Mouse (Mus musculus): Measurements from ENCODE around the gene Cog2. TPM values are rescaled to one million over a fixed set of nuclear protein-coding genes. Genes with fewer than 3 reads are reported as not detected.

Gene Cog2
- polyA plus RNA-seq, 1 experiment from 2014 or later, result 42.1 TPM

Other genes starting within 250 kb of the Cog2 start
- gene Pgbd5, start 81.1 kb upstream of the Cog2 start, polyA plus RNA-seq (2014; fragmentation: Nextera tagmentation; extraction: Ambion mirVana), result 3.8 and 4.5 TPM in 2 replicates
- gene Agt, start 48.9 kb downstream of the Cog2 start, polyA plus RNA-seq (2014; fragmentation: Nextera tagmentation; extraction: Ambion mirVana), result not detected in 2 replicates
- gene Capn9, start 55.3 kb downstream of the Cog2 start, polyA plus RNA-seq (2014; fragmentation: Nextera tagmentation; extraction: Ambion mirVana), result not detected in 2 replicates
- 17.4 and 21.2 TPM in 2 replicates for gene 2310022B05Rik, start 142.6 kb downstream of the Cog2 start, polyA plus RNA-seq (2014; fragmentation: Nextera tagmentation; extraction: Ambion mirVana)
- gene Ttc13, start 201.2 kb downstream of the Cog2 start, polyA plus RNA-seq (2014; fragmentation: Nextera tagmentation; extraction: Ambion mirVana), result 61.5 and 62.7 TPM in 2 replicates
- 31.1 and 33.0 TPM in 2 replicates for gene Arv1, start 201.4 kb downstream of the Cog2 start, polyA plus RNA-seq (2014; fragmentation: Nextera tagmentation; extraction: Ambion mirVana)
- 2.1 and 2.2 TPM in 2 replicates for gene Fam89a, start 231.1 kb downstream of the Cog2 start, polyA plus RNA-seq (2014; fragmentation: Nextera tagmentation; extraction: Ambion mirVana)